8 mouse cellular contexts compared by ENCODE assay signal in the genomic region with DNA sequence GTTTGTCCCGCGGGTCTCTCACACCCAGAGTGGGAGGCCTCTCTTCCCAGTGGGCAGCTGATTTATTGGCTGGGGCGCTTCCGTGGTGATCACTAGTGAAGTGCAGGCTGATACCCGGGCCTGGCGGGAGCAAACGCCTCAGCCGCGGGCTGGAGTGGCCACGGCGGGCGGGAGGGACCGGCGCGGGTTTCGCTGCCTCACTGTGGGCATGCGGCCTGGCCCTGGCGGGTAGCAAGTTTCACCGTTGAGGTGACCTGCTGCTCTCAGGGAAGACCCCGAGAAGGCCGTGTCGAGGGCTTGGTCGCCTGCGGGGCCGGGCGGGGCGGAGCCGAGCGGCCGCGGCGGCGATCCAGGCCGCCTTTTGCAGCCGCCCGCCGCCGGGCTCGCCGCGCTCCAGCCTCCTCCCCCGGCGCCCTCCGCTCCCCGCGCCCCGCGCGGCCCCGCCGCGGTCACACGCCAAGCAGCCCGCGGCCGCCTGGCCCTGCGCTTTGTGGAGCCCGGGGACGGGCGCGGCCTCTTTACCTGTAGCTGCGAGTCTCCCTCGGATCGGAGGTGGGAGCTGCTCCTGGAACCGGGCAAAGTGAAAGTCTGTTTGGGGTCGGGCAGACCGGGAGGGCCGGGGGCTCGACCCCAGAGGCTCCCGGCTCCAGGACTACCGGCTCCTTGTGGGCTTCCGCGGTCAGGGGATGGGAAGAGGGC.
DNase-seq lines count a peak whose midpoint lies in the region; ATAC-seq and TF ChIP-seq lines count a peak whose summit lies in the region.

No protein-coding gene starts in this region.

- no peaks in the 10 kb centered on the region for H3K27me3 ChIP-seq in G1E (ENCODE audit: insufficient read depth, low read length)
- H3K27me3 ChIP-seq in forebrain, embryonic 15.5 days = no peaks in the 10 kb centered on the region
- H3K27me3 ChIP-seq in lung, embryonic 16.5 days (ENCODE audit: control insufficient read depth, insufficient read depth, low read depth, low read length) = no peaks in the 10 kb centered on the region
- no peaks in the 10 kb centered on the region for H3K27me3 ChIP-seq in thymus, adult 2 months (ENCODE audit: control insufficient read depth, insufficient read depth, low read length)

- WGBS in forebrain, embryonic 15.5 days = 0% methylated on average over 46 of the region's 73 CpGs
- under 1% methylated on average over 53 of the region's 73 CpGs for WGBS in lung, embryonic 16.5 days
- WGBS in thymus, adult 2 months = 1% methylated on average over 71 of the region's 73 CpGs

- ATAC-seq in G1E (ENCODE audit: extremely low read depth, insufficient number of reproducible peaks, low FRiP score, poor library complexity, severe bottlenecking) = peak; percentile 28
- ATAC-seq in forebrain, embryonic 15.5 days (replicated peaks) = peak; percentile 86
- ATAC-seq in lung, embryonic 16.5 days (ENCODE audit: low read depth) = peak; percentile 92

- peaks cover 71% of the 10 kb centered on the region for H3K4me1 ChIP-seq in G1E (ENCODE audit: insufficient read depth, low read depth, low read length)
- H3K4me1 ChIP-seq in forebrain, embryonic 15.5 days = peaks cover 29% of the 10 kb centered on the region
- peaks cover 38% of the 10 kb centered on the region for H3K4me1 ChIP-seq in lung, embryonic 16.5 days (replicated peaks; ENCODE audit: control insufficient read depth, insufficient read depth, low read length)
- peaks cover 32% of the 10 kb centered on the region for H3K4me1 ChIP-seq in thymus, adult 2 months (replicated peaks; ENCODE audit: control insufficient read depth, insufficient read depth, low read length)

- peak overlapping the region; percentile 86 for H3K4me3 ChIP-seq in G1E (ENCODE audit: low read depth, low read length)
- H3K4me3 ChIP-seq in forebrain, embryonic 15.5 days = peak overlapping the region; percentile 68
- H3K4me3 ChIP-seq in layer of hippocampus, adult 2 months = peak overlapping the region; percentile 86
- H3K4me3 ChIP-seq in lung, embryonic 16.5 days (ENCODE audit: low read length) = peak overlapping the region; percentile 99
- peak overlapping the region; percentile 97 for H3K4me3 ChIP-seq in thymus, adult 2 months (ENCODE audit: control insufficient read depth, insufficient read depth, low read length)

- no peaks in the 10 kb centered on the region for H3K9me3 ChIP-seq in G1E (replicated peaks)
- no peaks in the 10 kb centered on the region for H3K9me3 ChIP-seq in forebrain, embryonic 15.5 days
- H3K9me3 ChIP-seq in lung, embryonic 16.5 days (ENCODE audit: control insufficient read depth, low read length) = no peaks in the 10 kb centered on the region

- H3K36me3 ChIP-seq in G1E (replicated peaks) = peaks cover 39% of the 10 kb centered on the region
- H3K36me3 ChIP-seq in forebrain, embryonic 15.5 days = no peaks in the 10 kb centered on the region
- 0 out of 2 replicates have a peak, but pooled peaks cover 3% of the 10 kb centered on the region for H3K36me3 ChIP-seq in lung, embryonic 16.5 days (ENCODE audit: control insufficient read depth, insufficient read depth, low read length)
- no peaks in the 10 kb centered on the region for H3K36me3 ChIP-seq in thymus, adult 2 months (ENCODE audit: control insufficient read depth, insufficient read depth, low read length)

- no peak for TF ChIP-seq CTCF in G1E (IDR thresholded peaks at IDR 0.05; ENCODE audit: low read depth, low read length)
- TF ChIP-seq CTCF in layer of hippocampus, adult 2 months (conservative IDR thresholded peaks at IDR 0.05) = no peak
- no peak for TF ChIP-seq CTCF in thymus, adult 2 months (IDR thresholded peaks at IDR 0.05; ENCODE audit: borderline replicate concordance, control insufficient read depth, extremely low read depth, insufficient read depth, low read length, poor library complexity)

- H3K4me2 ChIP-seq in forebrain, embryonic 15.5 days (replicated peaks) = peak overlapping the region; percentile 67
- H3K4me2 ChIP-seq in lung, embryonic 16.5 days (ENCODE audit: low read depth, low read length) = peak overlapping the region; percentile 64

- peak overlapping the region; percentile 82 for H3K9ac ChIP-seq in forebrain, embryonic 15.5 days (replicated peaks)
- peak overlapping the region; percentile 100 for H3K9ac ChIP-seq in lung, embryonic 16.5 days (ENCODE audit: low read length)

- peak overlapping the region; percentile 79 for H3K27ac ChIP-seq in forebrain, embryonic 15.5 days (replicated peaks)
- H3K27ac ChIP-seq in layer of hippocampus, adult 2 months = peak overlapping the region; percentile 99
- peak overlapping the region; percentile 98 for H3K27ac ChIP-seq in lung, embryonic 16.5 days (ENCODE audit: low read length)
- peak overlapping the region; percentile 65 for H3K27ac ChIP-seq in thymus, adult 2 months (ENCODE audit: control insufficient read depth, insufficient read depth, low read length)

- peak; percentile 41; the same call in 1 of the 2 replicates for TF ChIP-seq POLR2A in thymus, adult 2 months (IDR thresholded peaks at IDR 0.05; ENCODE audit: control insufficient read depth, extremely low read depth, insufficient read depth, low read length, poor library complexity)

- peak; percentile 63 for DNase-seq in G1E (ENCODE audit: low spot score)
- peak; percentile 76 to 89 for DNase-seq in cerebellum, adult 18-20 months
- DNase-seq in heart, postnatal 14 days = peak; percentile 82 to 88
- peak in 1 of 2 experiments; percentile 53 for DNase-seq in layer of hippocampus, adult 2 months (ENCODE audit: low spot score in 2 of 2)
- peak; percentile 77 for DNase-seq in ovary, postnatal 10 days (ENCODE audit: low spot score)
- peak; percentile 64 for DNase-seq in thymus, adult 2 months

- intact Hi-C loops in heart, postnatal 14 days (cut with DNase I) = no loop called here

Comparison
In these comparisons a context has a peak if more than half of its experiments do, and no peak if none do; other contexts are left out.
1. ATAC-seq: peak in every context shown above with its lines; median percentile 92 in lung, embryonic 16.5 days; 86 in forebrain, embryonic 15.5 days; 28 in G1E.